Mouse (Mus musculus) hindbrain, postnatal 0 days (tissue): ENCODE measurements around the gene Sept3. TPM values are rescaled to one million over a fixed set of nuclear protein-coding genes. Genes with fewer than 3 reads are reported as not detected.
"Not testable (repeated sequence)": the region's sequence is repeated elsewhere in the genome, so short reads cannot be mapped to it uniquely, and the experiment has no call there.

Experiments
- ATAC-seq: fragments of 200-750 bp; cut with Nextera tagmentation; 2 replicates; pipeline ENCODE4 v1.8.0; 2017; ENCODE audit warnings: mild to moderate bottlenecking, moderate TSS enrichment, moderate library complexity
- DNase-seq: peaks from one replicate; pipeline ENCODE4 v3.0.0-alpha.2; 2015; ENCODE audit warnings: low spot score
- H3K27ac ChIP-seq: fragments of 300-500 bp; sonication (generic); 2 replicates; pipeline ENCODE4 v1.5.1; 2014; ENCODE audit warnings: mild to moderate bottlenecking
- H3K27me3 ChIP-seq: fragments of 300-500 bp; sonication (generic); 2 replicates; pipeline ENCODE4 v1.6.1; 2014; ENCODE audit warnings: low read length, mixed read lengths; ENCODE audit not compliant: insufficient read depth
- H3K36me3 ChIP-seq: fragments of 300-500 bp; sonication (generic); 2 replicates; pipeline ENCODE4 v1.6.1; 2014; ENCODE audit warnings: low read length, mixed read lengths; ENCODE audit not compliant: insufficient read depth
- H3K4me1 ChIP-seq: fragments of 300-500 bp; sonication (generic); 2 replicates; pipeline ENCODE4 v1.6.1; 2014; ENCODE audit warnings: antibody characterized with exemption, low read length, mixed read lengths; ENCODE audit not compliant: insufficient read depth
- H3K4me2 ChIP-seq: fragments of 300-500 bp; sonication (generic); 2 replicates; pipeline ENCODE4 v1.6.1; 2014; ENCODE audit warnings: low read depth, mild to moderate bottlenecking, low read length, moderate library complexity, mixed read lengths
- H3K4me3 ChIP-seq: fragments of 300-500 bp; sonication (generic); 2 replicates; pipeline ENCODE4 v1.5.1; 2014; ENCODE audit warnings: low read length
- H3K9ac ChIP-seq: fragments of 300-500 bp; sonication (generic); replicated peaks from 2 replicates; pipeline ENCODE4 v1.6.1; 2014; ENCODE audit warnings: mild to moderate bottlenecking, low read length, moderate library complexity, mixed read lengths
- H3K9me3 ChIP-seq: fragments of 300-500 bp; sonication (generic); 2 replicates; pipeline ENCODE4 v1.6.1; 2016; ENCODE audit warnings: low read length, mixed read lengths
- CTCF ChIP-seq: IDR thresholded peaks from 2 replicates; pipeline ENCODE4 v1.5.1; 2016; ENCODE audit warnings: antibody characterized with exemption, control low read depth, low read depth
- WGBS: fragments of 180-500 bp; shearing (Covaris S2); extraction: QIAGEN DNeasy Blood & Tissue Kit; methylation state at CpG from one replicate; pipeline ENCODE4 v1.1.7; 2014; 5-methylcytosine and 5-hydroxymethylcytosine counted together
- polyA plus RNA-seq: library from polyadenylated mRNA; unstranded; fragments of >200 nt; fragmentation: Nextera tagmentation; extraction: Ambion mirVana; gene quantifications from 2 replicates; pipeline ENCODE4 v1.2.1, GENCODE M21; 2015
- total RNA-seq: library from RNA; depleted of rRNA; stranded (reverse); fragments of >200 nt; gene quantifications from 2 replicates; pipeline ENCODE4 v1.2.3, GENCODE M21; 2014

Sept3 gene
- total and polyA plus RNA-seq, 2 experiments from 2014 or later, result 320 to 404 TPM

DNA sequence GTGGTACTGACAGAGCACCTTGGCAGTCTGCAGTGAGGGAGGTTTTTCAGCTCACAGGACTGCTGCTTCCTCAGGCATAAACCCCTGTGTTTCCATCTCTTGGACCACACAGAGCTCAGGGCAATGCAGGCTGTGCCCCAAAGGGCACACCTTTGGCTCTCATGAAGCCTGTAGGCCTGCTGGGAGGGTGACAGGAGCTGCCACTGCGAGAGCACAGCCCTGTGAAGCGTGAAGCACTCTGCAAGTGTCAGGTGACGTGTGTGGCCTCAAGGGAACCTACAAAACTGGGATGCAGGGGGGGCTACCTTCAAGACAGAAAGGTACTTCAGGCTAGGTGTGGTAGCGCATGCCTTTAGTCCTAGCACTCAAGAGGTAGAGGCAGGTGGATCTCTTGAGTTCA is 42.0 kb upstream of the Sept3 start:
- Histone ChIP-seq H3K9ac (no peak overlapping the region), H3K9me3 (no peaks in the 10 kb centered on the region), H3K27ac (peak overlapping the region; percentile 1; the same call in 1 of the 2 replicates), H3K4me2 (no peak overlapping the region), H3K27me3 (no peaks in the 10 kb centered on the region; the same call in 1 of the 2 replicates), H3K4me3 (no peak overlapping the region), H3K4me1 (peaks cover 4% of the 10 kb centered on the region; the same call in 1 of the 2 replicates), H3K36me3 (no peaks in the 10 kb centered on the region)
- no peak for TF ChIP-seq CTCF
- 58% methylated on average over 4 of the region's 4 CpGs for WGBS
- no peak for ATAC-seq
- no peak for DNase-seq

- no peaks in the 10 kb centered on the region for H3K36me3 ChIP-seq
- WGBS, result 71% methylated on average over 10 of the region's 10 CpGs
- DNase-seq (no peak), ATAC-seq (no peak)
- TF ChIP-seq CTCF, result no peak
- no peak overlapping the region for H3K4me3 ChIP-seq
- no peaks in the 10 kb centered on the region for H3K27me3 ChIP-seq
- H3K9ac ChIP-seq, result no peak overlapping the region
- H3K4me2 ChIP-seq, result no peak overlapping the region
- peaks cover 4% of the 10 kb centered on the region; the same call in 1 of the 2 replicates for H3K4me1 ChIP-seq
- H3K9me3 ChIP-seq, result no peaks in the 10 kb centered on the region
- H3K27ac ChIP-seq, result no peak overlapping the region
Measured at GRCm38 (mm10) chr15:82235661-82236060, 39.0 kb upstream of the Sept3 start.

GRCm38 (mm10) chr15:82236565-82236964 is 38.1 kb upstream of the Sept3 start:
- 18% methylated on average over 5 of the region's 5 CpGs for WGBS
- Histone ChIP-seq H3K27ac (no peak overlapping the region), H3K4me3 (no peak overlapping the region), H3K4me1 (peaks cover 4% of the 10 kb centered on the region; the same call in 1 of the 2 replicates), H3K36me3 (no peaks in the 10 kb centered on the region), H3K4me2 (no peak overlapping the region), H3K9me3 (no peaks in the 10 kb centered on the region), H3K9ac (no peak overlapping the region), H3K27me3 (no peaks in the 10 kb centered on the region)
- peak; percentile 86 for DNase-seq
- peak; percentile 79 for ATAC-seq
- peak; percentile 98 for TF ChIP-seq CTCF

GRCm38 (mm10) chr15:82243311-82243710 is 31.4 kb upstream of the Sept3 start:
- no peaks in the 10 kb centered on the region for H3K36me3 ChIP-seq
- no peak for ATAC-seq
- no peak for DNase-seq
- H3K9ac ChIP-seq, result no peak overlapping the region; the same call in 1 of the 2 replicates
- H3K27me3 ChIP-seq, result no peaks in the 10 kb centered on the region
- WGBS, result 75% methylated on average over 3 of the region's 3 CpGs
- 0 out of 2 replicates have a peak, but pooled peaks cover 3% of the 10 kb centered on the region for H3K4me1 ChIP-seq
- peak overlapping the region; percentile 89 for H3K4me2 ChIP-seq
- TF ChIP-seq CTCF, result peak; percentile 15; the same call in 1 of the 2 replicates
- H3K9me3 ChIP-seq, result no peaks in the 10 kb centered on the region
- peak overlapping the region; percentile 72 for H3K4me3 ChIP-seq
- no peak overlapping the region for H3K27ac ChIP-seq

- Histone ChIP-seq H3K27ac (0 out of 2 replicates have a peak overlapping the region, but pooled peaks have one; percentile 16), H3K36me3 (no peaks in the 10 kb centered on the region), H3K9me3 (no peaks in the 10 kb centered on the region), H3K4me2 (peak overlapping the region; percentile 89), H3K27me3 (no peaks in the 10 kb centered on the region), H3K9ac (peak overlapping the region; percentile 56), H3K4me3 (peak overlapping the region; percentile 72), H3K4me1 (0 out of 2 replicates have a peak, but pooled peaks cover 3% of the 10 kb centered on the region)
- ATAC-seq, result no peak
- 5% methylated on average over 12 of the region's 12 CpGs for WGBS
- no peak for DNase-seq
- TF ChIP-seq CTCF, result no peak
Measured at GRCm38 (mm10) chr15:82243742-82244114, 31.0 kb upstream of the Sept3 start.

- Histone ChIP-seq H3K4me2 (peak within 1 kb of the TSS; percentile 89), H3K9me3 (no peaks in the 10 kb centered on the region), H3K27me3 (no peaks in the 10 kb centered on the region), H3K4me1 (0 out of 2 replicates have a peak, but pooled peaks cover 3% of the 10 kb centered on the region), H3K9ac (peak within 1 kb of the TSS; percentile 56), H3K4me3 (peak within 1 kb of the TSS; percentile 72), H3K36me3 (no peaks in the 10 kb centered on the region), H3K27ac (peak within 1 kb of the TSS; percentile 56; the same call in 1 of the 2 replicates)
- no peak for TF ChIP-seq CTCF
- ATAC-seq (peak; percentile 98), DNase-seq (peak; percentile 95)
- WGBS, result under 1% methylated on average over 65 of the region's 65 CpGs
Measured at GRCm38 (mm10) chr15:82244115-82244804, 30.4 kb upstream of the Sept3 start, which contains the start of gene Cenpm. TSS of gene Cenpm (minus strand) at chr15:82244748.

DNA sequence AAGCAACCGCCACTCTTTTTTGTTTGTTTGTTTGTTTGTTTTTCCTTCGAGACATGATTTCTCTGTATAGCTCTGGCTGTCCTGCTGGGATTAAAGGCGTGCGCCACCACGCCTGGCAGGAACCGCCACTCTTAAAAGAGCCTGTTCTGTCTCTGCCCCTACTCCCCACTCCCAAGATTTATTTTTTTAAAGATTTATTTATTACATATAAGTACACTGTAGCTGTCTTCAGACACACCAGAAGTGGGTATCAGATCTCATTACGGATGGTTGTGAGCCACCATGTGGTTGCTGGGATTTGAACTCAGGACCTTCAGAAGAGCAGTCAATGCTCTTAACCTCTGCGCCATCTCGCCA is 29.9 kb upstream of the Sept3 start:
- 24% methylated on average over 9 of the region's 9 CpGs for whole genome bisulfite sequencing
- peak overlapping the region; percentile 56; the same call in 1 of the 2 replicates for H3K27ac ChIP-seq
- H3K36me3 ChIP-seq, H3K27me3 ChIP-seq, DNase-seq, H3K9me3 ChIP-seq, H3K4me1 ChIP-seq, ATAC-seq: not testable (repeated sequence)
- peak overlapping the region; percentile 72 for H3K4me3 ChIP-seq
- H3K4me2 ChIP-seq, result peak overlapping the region; percentile 89
- H3K9ac ChIP-seq, result peak overlapping the region; percentile 56; the same call in 1 of the 2 replicates
